Mouse (Mus musculus) retina, postnatal 7 days (tissue): ENCODE results near the gene Orai2.
"Not testable (repeated sequence)": the region's sequence is repeated elsewhere in the genome, so short reads cannot be mapped to it uniquely, and the experiment has no call there.

ENCODE experiments used
- DNase-seq: peaks from one replicate; pipeline ENCODE4 v3.0.0-alpha.2; 2012; ENCODE audit warnings: low read depth, low spot score

Orai2 gene

DNA sequence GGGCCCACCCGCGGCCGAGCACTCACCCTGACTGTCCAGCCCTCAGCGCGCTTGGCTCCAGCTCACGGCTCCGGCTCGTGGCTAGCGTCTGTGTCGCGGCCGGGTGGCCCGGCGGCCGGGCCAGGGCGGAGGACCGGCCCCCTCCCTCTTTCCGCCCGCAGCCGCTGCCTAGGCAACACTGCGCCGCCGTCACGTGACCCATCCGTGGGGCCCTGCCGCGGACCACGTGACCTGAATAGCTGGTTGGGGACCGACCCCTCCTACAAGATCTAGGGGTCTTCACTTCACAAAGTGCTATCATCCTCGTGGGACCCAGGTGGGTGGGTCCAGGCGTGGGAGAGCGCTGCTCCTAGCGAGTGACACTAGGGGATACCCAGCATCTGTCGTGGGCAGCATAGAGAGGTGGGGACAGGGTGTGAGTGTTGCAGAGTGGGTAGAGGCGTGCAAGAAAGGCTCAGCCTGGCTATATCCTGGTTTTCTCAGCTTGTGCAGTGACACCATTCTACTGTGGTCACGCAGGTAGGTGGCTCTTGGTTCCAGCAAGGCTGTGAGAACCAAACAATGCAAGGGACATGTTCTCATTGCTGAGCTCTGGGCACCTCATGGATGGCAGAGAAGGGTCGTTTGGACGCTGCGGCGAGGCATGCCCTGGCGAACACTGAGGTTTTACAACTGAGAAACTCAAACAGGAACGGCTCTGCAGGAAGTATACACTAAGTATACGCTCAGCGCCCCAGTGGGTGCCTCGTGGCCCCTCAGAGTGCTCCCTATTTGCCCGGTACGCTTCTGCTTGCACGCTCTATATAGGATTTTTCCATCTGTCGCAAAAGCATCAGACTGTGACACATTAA lies at the start of gene Orai2:
Gene Orai2 (minus strand): TSS at position 202 of the 851 bp plus-strand sequence.
- DNase-seq = peak; percentile 49

DNA sequence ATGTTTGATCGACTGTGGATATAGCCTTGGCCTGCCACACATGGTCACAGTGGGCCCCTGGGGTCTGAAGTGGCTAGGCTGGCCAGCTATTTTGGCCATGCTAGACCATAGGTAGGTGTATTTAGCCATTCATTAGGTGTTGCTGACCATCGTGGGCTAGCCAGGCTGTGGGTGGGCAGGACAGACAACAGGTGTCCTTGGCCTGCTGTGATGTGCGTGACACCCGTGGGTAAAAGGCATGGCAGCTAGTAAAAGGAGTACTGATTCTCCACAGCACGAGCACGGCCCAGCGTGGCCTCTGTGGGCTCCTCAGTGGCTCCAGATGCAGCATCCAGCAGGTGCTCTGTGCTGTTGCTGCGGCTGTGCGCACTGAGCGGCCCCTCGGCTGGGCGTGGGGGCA lies 48.1 kb upstream of the Orai2 start:
- no peak for DNase-seq

DNA sequence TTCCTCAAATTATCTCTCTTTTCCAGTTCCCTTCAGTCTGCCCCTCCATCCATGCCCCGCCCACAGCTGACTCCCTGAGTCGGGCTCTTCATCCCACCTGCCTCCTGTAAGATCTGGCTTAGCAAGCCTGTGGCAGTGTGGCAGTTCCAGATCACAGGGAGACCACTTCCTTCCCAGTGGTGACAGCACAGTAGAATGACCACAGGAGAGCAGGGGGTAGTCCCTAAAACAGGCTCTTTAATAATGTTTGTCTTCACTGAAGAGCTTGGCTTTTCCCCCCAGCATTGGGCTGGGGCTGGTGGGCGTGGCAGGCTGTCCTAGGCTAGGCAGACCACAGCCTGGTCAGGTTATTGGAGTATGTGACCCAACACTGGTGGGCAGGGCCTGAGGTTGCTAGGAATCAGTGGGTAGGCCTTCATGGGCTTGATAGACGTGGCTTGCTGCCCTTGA lies 47.4 kb upstream of the Orai2 start:
- no peak for DNase-seq

DNA sequence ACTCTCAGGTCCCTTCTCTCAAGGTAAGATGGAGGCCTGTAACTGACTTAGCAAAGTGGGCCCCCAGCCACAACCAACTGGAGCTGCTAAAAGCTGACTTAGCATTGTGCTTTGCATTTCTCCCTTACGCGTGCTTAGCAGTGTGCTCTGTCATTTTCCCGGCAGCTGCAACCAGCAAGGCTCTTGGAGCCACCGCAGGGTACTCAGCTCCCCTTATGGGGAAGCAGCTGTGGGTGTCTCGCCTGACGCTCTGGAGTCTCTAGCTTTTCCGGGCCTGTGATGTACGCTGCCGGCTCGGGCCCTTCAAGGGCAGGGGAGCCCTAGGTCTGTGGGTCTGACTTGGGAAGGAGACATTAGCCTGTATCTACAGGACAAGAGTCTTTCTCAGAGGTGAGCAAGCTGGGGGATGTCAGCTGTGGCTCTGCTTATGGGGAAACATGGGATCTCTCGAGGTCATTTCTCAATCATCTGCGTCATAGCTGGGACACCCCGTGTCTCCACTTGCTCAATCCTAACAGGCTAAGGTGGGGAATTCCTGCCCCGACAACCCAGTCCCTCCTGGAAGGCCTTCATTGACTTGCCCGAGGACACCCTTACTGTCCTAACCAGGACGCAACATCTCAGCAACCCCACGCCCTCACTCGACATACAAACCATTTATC lies 46.6 kb upstream of the Orai2 start:
- no peak for DNase-seq

DNA sequence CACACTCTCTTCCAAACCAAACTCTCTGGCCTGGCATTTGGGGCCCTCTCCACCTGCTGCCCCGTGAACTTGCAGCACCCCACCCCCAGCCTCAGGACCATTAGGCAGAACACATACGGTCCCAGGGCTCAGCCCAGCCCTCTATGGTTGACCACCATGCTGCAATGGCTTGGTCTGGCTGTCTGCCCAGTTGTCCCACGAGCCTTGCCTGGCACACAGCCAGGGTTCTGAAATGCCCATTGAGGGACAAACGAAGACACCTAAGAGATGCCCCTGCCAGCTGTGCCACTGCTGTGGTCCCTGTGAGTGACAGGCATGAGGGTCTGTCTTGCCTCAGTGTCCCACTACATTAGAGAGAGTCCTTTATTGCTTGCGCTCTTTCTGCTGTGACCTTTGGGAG lies 45.4 kb upstream of the Orai2 start:
- no peak for DNase-seq

DNA sequence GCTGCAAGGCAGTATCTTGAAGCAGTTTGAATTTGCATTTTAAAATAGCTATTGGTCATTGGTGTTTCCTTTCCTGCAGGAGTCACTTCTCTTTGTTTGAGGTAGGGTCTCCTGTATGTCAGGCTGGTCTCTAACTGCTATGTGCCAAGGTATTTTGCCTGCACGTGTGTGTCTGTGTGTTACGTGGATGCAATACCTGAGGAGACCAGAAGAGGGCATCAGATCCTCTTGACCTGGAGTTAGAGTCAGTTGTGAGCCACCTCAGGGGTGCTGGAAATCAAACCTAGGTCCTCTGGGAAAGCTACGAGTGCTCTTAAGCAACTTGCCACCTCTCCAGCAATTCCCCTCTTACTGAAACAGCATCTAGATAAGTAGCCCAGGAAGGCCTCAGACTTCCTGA lies 44.7 kb upstream of the Orai2 start:
- DNase-seq = no peak

DNA sequence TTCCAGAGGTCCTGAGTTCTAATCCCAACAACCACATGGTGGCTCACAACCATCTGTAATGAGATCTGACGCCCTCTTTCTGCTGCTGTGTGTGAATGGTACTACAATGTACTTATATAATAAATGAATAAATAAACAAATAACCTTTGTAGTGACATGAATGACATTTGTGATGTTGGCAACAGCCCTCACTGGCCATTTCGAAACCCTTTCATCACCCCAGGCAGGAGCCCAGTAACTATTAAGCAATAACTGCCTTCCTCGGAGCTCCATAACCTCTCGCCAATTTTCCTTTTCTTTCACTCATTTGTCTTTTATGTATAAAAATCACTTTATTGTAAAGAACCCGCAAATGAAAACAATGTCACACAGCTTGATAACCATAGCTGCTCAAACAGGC lies 43.2 kb upstream of the Orai2 start:
- no peak for DNase-seq

DNA sequence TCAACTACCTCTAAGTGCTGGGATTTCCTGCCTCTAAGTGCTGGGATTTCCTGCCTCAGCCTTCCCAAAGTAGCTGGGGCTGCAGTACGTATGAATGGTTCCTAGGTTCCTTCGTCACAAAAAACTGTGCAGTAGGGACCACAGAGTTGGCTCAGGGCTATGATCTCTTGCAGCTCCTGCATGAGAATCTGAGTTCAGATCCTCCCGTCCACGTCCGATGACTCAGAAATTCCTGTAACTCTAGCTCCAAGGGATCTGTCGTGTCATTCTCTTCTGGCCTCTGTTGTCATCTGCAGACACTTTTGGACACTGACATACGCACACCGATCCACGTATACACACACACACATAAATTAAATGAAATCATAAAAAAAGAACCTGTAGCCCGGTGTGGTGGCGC lies 42.2 kb upstream of the Orai2 start:
- no peak for DNase-seq

DNA sequence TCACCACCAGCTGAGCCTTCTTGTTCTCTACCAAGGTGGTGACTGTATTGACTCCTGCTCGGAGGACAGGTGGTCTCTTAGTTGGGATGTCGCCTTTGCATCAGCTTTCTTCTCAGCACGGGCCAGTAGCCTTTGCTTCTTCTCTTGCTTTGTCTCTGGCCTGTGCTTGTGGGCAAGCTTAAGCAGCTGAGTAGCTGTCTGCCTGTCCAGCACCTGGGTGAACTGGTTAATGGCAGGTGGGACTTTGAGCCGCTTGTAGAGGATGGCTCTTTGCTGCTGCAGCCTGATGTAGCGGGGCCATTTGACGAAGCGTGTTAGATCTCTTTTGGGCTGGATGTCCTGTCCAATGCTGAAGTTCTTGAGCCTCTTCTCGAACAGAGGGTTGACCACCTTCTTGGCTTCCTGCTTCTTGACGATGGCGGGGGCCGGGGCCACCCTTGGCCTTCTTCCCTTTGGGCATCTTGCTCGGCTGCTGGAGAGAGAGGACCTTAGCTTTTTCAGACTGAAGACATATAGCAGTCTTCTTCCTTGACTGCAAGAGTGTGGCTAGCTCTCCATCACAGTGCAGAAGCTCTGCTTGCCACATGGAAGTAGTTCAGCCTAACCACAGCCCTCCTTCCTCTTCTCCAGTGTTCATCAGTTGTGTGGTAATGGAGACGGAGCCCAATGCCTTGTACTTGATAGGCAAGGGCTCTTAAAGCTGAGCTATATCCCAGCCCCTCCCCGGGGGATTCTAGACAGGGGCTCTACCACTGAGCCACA lies 41.0 kb upstream of the Orai2 start:
- DNase-seq = not testable (repeated sequence)

DNA sequence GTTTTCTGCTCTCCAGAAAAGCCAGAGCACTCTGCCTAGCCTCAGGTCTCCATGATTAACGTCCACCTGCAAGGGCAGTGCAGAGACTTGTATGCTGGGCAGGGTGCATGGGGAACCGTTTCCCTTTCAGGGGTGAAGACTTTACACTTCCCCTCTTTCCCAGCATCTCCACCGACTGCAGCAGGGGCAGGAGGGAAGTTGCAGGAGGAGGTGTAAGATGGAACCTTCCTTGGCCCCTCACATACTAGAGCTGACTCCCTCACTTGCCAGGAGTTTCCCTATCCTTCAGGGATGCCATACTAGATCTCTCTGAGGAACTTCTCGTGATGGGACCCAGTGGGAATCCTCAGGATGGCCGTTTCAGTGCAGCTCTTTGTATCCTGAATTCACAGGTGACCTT lies 40.0 kb upstream of the Orai2 start:
- DNase-seq = no peak

DNA sequence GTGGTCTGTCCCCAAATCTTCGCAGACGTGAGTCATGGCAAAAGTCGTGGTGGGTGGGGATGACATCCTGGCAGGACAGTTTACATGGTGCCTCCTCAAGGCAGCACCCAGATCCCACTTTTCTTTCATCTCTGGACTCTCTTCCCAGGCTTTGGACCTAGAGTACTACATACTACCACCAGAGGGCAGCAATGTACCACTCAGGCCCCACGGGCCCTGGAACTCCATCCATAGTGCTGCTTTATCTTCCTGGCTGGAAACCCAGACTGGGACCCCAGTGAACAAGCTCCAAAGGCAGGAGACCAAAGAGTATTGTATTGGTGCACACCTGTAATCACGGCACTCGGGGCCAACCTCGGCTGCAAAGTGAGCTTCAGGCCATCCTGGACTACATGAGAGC lies 31.3 kb upstream of the Orai2 start:
- peak; percentile 72 for DNase-seq

DNA sequence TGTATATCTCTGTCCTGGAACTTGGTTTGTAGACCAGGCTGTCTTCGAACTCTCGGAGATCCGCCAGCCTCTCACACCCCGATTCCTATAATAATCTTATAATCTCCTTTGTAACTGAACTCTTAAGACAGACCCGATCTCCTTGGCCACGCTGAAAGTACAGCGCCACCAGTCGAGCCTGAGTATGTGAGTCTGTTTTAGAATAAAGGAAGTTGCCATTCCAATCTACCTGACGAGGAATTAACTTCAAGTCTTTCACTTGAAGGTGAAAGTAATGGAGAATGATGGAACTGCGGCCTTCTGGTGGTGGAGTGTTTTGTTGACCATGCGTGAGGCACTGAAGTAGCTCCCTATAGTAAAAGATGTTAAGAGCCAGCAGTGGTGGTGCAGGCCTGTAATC lies 29.0 kb upstream of the Orai2 start:
- no peak for DNase-seq

DNA sequence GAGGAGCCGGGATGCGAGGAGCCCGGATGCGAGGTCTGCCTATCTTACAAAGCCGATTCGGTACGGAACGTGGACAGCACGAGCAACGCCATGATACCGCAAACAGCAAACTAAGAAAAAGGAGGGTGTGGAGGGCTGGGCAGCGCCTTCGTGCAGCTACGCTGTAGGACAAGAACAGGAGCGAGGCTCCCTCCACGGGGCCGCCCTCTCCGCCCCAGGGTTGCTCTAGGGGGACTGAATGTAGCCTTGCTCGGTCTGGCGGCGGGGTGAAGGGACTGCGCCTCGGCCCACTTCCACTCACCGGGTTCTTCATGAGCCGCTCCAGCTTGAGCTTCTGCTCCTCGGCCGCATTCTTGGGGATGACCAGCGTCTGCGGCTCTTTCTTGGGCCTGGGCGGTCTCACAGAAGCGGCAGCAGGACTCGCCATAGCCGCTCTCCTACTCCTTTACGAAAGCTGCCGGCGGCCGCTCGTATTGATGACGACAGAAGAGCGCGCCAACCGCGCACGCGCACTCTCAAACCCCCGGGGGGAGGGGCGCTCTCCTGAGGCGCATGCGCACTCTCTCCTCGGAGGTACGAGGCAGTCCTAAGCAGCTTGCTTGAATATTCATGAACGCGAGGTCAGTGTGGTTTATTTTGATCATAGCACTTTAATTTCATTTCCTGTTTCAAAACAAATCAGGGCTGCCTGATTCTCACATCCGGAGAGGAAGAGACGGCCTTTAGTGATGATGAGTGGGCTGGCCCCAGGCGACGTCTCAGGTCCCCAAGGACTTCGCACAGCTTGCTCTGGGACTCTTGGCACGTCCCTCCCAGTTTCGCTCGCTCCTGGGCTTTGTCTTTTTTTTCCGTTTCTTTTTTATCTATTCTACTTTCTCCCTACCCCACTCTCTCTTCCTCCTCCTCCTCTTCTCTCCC lies 28.2 kb upstream of the Orai2 start, which contains the start of gene Prkrip1:
Gene Prkrip1 (minus strand): TSS at position 490 of the 918 bp plus-strand sequence.
- DNase-seq = peak; percentile 94

DNA sequence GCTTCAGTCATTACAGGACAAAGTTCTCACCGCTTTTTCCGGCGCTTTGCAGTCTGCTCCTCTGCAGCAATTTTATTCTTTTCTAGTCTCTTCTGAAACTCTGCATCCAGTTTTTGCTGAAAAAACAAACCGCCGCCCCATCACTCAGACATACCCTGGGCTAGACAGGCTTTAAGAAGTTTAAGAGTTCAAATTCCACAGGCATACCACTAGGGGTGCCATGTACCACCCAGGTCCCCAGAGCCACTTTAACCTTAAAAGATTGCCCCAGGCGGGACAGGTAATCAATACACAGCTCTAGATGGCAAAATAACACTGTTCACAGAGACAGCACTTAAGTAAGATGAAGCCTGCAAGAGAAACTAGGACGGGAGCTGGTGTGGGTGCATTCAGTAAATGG lies 21.4 kb upstream of the Orai2 start:
- DNase-seq = no peak

DNA sequence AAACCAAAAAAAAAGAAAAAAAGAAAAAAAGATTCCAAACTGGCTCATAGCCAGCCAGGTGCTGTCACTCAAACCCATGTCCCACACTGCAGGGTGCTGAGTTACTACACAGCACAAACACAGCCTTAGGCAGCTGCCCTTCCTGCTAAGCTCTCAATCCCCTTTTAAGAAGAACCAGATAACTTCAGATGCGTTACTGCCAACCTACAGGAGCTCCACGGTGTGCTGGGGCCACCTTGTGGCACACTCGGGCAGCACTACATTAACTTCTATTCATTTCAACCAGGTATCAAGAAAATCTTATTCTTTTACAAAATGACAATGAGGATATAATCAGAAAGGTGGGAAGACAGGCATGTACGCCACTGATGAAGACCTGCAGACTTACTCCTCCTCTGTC lies 16.2 kb upstream of the Orai2 start:
- peak; percentile 38 for DNase-seq

DNA sequence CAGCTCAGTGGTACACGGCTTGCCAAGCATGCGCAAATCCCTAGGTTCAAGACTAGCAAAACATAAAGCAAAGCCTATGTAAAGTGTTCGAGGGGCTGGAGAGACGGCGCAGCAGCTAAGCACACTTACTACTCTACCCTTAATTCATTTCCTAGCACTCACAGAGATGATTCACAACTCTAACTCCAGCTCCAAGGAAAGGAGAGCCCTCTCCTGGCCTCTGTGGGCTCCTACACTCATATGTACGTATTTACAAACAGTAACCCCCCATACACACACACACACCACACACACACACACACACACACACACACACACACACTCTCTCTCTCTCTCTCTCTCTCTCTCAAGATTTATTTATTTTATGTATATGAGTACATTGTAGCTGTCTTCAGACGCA lies 13.3 kb upstream of the Orai2 start:
- no peak for DNase-seq

DNA sequence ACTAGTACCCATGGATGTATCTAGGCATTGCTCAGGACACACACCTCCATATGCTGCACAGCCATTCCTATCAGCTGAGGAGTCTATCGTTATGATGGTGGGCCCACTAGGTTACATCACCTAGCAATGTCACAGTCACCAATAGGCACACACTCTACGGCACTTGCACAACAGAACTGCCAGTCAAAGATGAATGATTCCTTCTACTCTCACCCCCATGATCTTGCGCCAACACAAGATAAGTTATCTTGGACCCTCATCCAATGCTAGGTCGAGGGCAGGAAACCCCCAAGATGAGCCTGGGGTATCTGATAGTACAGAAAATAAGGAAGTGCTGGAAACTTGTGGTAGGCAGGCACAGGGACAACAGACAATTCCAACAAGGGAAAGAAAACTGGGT lies 12.3 kb upstream of the Orai2 start:
- DNase-seq = no peak

DNA sequence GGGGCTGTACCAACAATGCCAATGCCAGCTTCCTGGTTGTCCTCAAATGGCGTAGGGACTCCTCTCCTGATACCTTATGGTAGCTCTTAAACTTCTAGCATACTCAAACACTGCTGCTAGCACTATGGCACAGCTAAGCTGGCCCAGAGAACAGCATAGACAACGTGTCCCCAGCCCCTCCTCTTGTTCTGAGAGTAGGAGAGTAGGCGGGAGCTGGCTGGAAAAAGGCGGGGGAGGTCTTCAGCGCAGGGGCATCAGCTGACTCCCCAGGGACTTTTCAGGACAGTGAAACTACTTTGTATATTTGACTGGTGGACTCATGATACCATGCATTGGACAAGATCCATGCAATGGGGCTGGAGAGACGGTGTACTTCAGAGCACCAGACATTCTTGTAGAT lies 11.5 kb upstream of the Orai2 start:
- no peak for DNase-seq

DNA sequence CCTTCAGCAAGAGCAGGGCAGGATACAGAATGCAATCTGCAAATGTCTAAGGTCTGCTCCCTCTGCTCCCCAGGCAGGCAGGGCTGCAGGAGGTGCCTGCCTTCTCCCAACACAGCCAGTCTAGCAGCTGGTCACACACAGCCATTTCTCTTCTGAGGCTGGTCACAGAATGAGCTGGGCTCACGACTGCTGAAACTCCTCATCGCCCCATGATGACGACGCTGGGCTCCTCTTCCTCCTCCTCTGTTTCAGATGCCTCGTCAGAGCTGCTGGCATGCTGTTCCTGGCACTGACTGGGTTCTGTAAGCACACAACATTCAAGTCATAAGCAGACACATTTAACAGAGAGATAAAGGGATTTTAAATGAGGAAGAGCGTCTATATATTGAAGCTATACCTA lies 10.7 kb upstream of the Orai2 start:
- DNase-seq = no peak

DNA sequence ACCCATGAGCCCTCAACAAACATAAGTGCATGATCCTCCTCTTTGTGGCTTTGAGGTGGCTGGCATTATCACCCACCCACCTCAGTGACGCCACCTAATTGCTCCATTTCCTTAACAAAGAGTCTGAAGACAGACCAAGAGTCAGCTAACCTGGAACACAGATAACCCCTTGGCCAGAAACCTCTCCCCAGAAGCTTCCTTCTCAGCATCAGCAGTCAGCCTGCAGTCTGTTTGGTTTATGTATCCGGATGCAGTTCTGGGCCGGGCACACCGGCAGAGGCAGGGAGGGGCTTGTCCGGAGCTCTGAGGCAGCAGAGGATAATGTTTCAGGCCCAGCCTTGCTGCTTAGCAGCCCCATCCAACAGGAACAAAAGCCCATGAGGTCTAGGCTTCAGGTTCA lies 9.1 kb upstream of the Orai2 start:
- no peak for DNase-seq
